Comparison of ENCODE assay signal across 25 mouse cellular contexts in genomic region chr4:137336468-137336867, GRCm38 (mm10). TPM values are rescaled to one million over a fixed set of nuclear protein-coding genes. Genes with fewer than 3 reads are reported as not detected.
A peak's percentile ranks its signal among the peaks of the same experiment; 100 is the strongest.
DNase-seq lines count a peak whose midpoint lies in the region; ATAC-seq and TF ChIP-seq lines count a peak whose summit lies in the region.
"Had no signal": no experiment of that assay in that cellular context is flagged by ENCODE, and none has a peak within 500 bp of the region (broad histone marks: within the 10 kb centered on the region; RNA-seq: fewer than 3 reads in every experiment).

No protein-coding gene starts in this region.

- no peaks in the 10 kb centered on the region for H3K27me3 ChIP-seq in heart, postnatal 0 days (ENCODE audit: control insufficient read depth, insufficient read depth, low read length)
- H3K27me3 ChIP-seq: embryonic facial prominence, embryonic 15.5 days; heart, embryonic 15.5 days had no signal

- H3K9me3 ChIP-seq in heart, postnatal 0 days (replicated peaks; ENCODE audit: control insufficient read depth, low read length): no peaks in the 10 kb centered on the region
- H3K9me3 ChIP-seq: embryonic facial prominence, embryonic 15.5 days; forebrain, embryonic 10.5 days; G1E; heart, embryonic 15.5 days had no signal

- WGBS in heart, postnatal 0 days: 69% methylated on average over 5 of the region's 5 CpGs

- DNase-seq in adrenal gland, postnatal 14 days: peak; percentile 54
- no peak for DNase-seq in adrenal gland, postnatal 4 days (ENCODE audit: low spot score in 2 of 2)
- no peak for DNase-seq in heart, postnatal 0 days (ENCODE audit: low spot score)
- DNase-seq in heart, adult 8-10 months (ENCODE audit: low spot score): no peak
- peak; percentile 48 for DNase-seq in 416B (ENCODE audit: low read depth)
- peak; percentile 35 to 43 for DNase-seq in adrenal gland, postnatal 36 days
- no peak for DNase-seq in frontal cortex, postnatal 25 days (ENCODE audit: low spot score in 2 of 2)
- DNase-seq: B cell, adult 2 months; cerebellum, adult 11 months; cerebellum, adult 8-10 months; cerebellum, postnatal 14 days; embryo, embryonic 11 days; gastrocnemius, postnatal 10 days; heart, postnatal 36 days had no signal

- H3K9ac ChIP-seq in heart, postnatal 0 days (replicated peaks; ENCODE audit: low read depth, low read length): no peak overlapping the region
- H3K9ac ChIP-seq: embryonic facial prominence, embryonic 15.5 days; heart, embryonic 15.5 days had no signal

- H3K36me3 ChIP-seq in heart, postnatal 0 days (replicated peaks; ENCODE audit: control insufficient read depth, insufficient read depth, low read length): peaks cover 43% of the 10 kb centered on the region

- no peak overlapping the region for H3K4me2 ChIP-seq in heart, postnatal 0 days (ENCODE audit: low read depth, low read length)
- H3K4me2 ChIP-seq: embryonic facial prominence, embryonic 15.5 days; heart, embryonic 15.5 days had no signal

- H3K27ac ChIP-seq in heart, postnatal 0 days (ENCODE audit: low read depth): peak overlapping the region; percentile 43
- H3K27ac ChIP-seq: embryonic facial prominence, embryonic 15.5 days; forebrain, embryonic 10.5 days; heart, embryonic 15.5 days had no signal

- H3K4me1 ChIP-seq in heart, postnatal 0 days (ENCODE audit: control insufficient read depth, insufficient read depth): peaks cover 17% of the 10 kb centered on the region
- H3K4me1 ChIP-seq: forebrain, embryonic 10.5 days had no signal

- no peak for TF ChIP-seq CTCF in heart, postnatal 0 days (IDR thresholded peaks at IDR 0.05; ENCODE audit: low read depth)

- no peak overlapping the region for H3K4me3 ChIP-seq in heart, postnatal 0 days (ENCODE audit: low read depth, low read length)
- H3K4me3 ChIP-seq: embryonic facial prominence, embryonic 15.5 days; erythroblast, embryonic 14.5 days; forebrain, embryonic 10.5 days; heart, embryonic 15.5 days had no signal

- ATAC-seq in heart, postnatal 0 days (ENCODE audit: insufficient read depth, low read depth): no peak
- ATAC-seq: CD4-positive, CD25-positive, alpha-beta regulatory T cell, adult 4 months; forebrain, embryonic 14.5 days; hindbrain, embryonic 16.5 days; inflammation-experienced regulatory T-cells, adult 6 months; intestine, postnatal 0 days had no signal

- TF ChIP-seq EP300 in heart, postnatal 0 days (IDR thresholded peaks at IDR 0.05; ENCODE audit: low read depth): no peak

RNA-seq across cellular contexts. Expression of gene Cdc42, which starts 21.1 kb away (rescaled TPM):
- total RNA-seq in adrenal gland, postnatal 14 days (2021): 355 and 372 TPM in 2 replicates
- total RNA-seq in adrenal gland, postnatal 4 days (2021): 100 to 1,000 TPM; 407 to 413 TPM
- total RNA-seq in heart, postnatal 0 days (2014; rRNA removed; ENCODE audit: low replicate concordance): 295 and 311 TPM in 2 replicates
- polyA plus RNA-seq in heart, postnatal 0 days (2015; fragmentation: Nextera tagmentation; extraction: Ambion mirVana): 395 and 397 TPM in 2 replicates
- 100 to 1,000 TPM; 121 to 145 (median 138) TPM for total RNA-seq in heart, adult 8-10 months (2022)
- 100 to 1,000 TPM; 436 to 446 TPM for total RNA-seq in adrenal gland, postnatal 36 days (2021)

RNA-seq across cellular contexts. Expression of gene Wnt4, which starts 59.2 kb away (rescaled TPM):
- 46.2 and 51.3 TPM in 2 replicates for total RNA-seq in adrenal gland, postnatal 14 days (2021)
- total RNA-seq in adrenal gland, postnatal 4 days (2021): 10 to 100 TPM; 68.5 to 70.1 TPM
- total RNA-seq in heart, postnatal 0 days (2014; rRNA removed; ENCODE audit: low replicate concordance): 0.58 and 2.9 TPM in 2 replicates
- 0.29 and 0.36 TPM in 2 replicates for polyA plus RNA-seq in heart, postnatal 0 days (2015; fragmentation: Nextera tagmentation; extraction: Ambion mirVana)
- total RNA-seq in heart, adult 8-10 months (2022): under 1 TPM; 0.09 to 0.25 (median 0.15) TPM
- 10 to 100 TPM; 85.4 to 96.6 TPM for total RNA-seq in adrenal gland, postnatal 36 days (2021)
- total RNA-seq: common myeloid progenitor, adult 5-6 weeks had no signal
- polyA plus RNA-seq: G1E had no signal

Comparison
In these comparisons a context has a peak if more than half of its experiments do, and no peak if none do; other contexts are left out.
1. DNase-seq: peak in adrenal gland, postnatal 14 days (single experiment), 416B (single experiment) and adrenal gland, postnatal 36 days (2 of 2); none in adrenal gland, postnatal 4 days (0 of 2), heart, postnatal 0 days (single experiment), heart, adult 8-10 months (single experiment) and frontal cortex, postnatal 25 days (0 of 2).
2. RNA of gene Wnt4, which starts 59.2 kb away (total RNA-seq): 85.4 to 96.6 TPM in adrenal gland, postnatal 36 days, 68.5 to 70.1 TPM in adrenal gland, postnatal 4 days and 46.2 to 51.3 TPM in adrenal gland, postnatal 14 days; 0.58 to 2.9 TPM in heart, postnatal 0 days and 0.09 to 0.25 TPM in heart, adult 8-10 months; every median in the first group is over 10 times any median in the second.